Mouse (Mus musculus) monocyte, adult 2 months (primary cell): ENCODE data around the gene Sergef.

Experiments
- DNase-seq, 2 experiments: peaks; one replicate each; pipeline ENCODE4 v3.0.0; 2022; ENCODE audit warnings: low spot score in 2 of 2, low read depth in 1 of 2

The Sergef gene

DNA sequence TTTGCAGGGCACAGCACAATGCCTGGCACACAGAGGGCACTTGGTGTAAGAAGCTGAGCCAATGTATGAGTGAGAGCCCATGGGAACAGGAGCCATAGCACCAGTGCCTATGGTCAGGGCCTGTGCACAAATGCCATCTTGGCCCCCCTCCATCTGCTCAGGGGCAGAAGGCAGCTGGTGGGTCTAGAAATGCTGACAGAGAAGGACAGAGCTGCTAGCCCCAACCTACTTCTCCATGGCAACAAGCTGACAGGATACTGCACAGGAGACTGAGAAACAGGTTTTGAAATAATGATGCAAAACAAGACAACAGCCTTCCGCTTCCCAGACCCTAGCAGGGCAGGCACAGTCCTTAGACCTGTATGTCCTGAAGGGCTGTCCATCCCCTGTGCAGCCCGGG lies 180.4 kb downstream of the Sergef start:
- no peak for DNase-seq

DNA sequence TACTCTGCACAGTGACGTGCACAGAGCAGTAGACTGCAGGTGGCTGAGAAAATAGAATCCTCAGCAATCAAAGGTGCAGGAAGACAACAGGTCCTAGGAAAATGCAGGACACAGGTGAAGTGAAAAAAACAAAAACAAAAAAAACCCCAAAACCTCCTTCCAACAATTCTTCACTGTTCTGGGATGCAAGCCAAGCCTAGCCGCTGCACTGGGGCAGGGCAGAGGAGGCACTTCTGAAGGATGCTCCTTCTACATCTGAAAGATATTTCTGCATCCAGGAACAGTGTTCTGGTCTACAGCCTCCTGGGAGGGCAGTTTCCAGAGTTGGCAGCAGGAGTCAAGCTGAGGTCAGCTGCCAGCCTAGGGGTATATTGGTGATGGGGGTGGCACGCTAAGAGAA lies 181.7 kb downstream of the Sergef start:
- DNase-seq = no peak

DNA sequence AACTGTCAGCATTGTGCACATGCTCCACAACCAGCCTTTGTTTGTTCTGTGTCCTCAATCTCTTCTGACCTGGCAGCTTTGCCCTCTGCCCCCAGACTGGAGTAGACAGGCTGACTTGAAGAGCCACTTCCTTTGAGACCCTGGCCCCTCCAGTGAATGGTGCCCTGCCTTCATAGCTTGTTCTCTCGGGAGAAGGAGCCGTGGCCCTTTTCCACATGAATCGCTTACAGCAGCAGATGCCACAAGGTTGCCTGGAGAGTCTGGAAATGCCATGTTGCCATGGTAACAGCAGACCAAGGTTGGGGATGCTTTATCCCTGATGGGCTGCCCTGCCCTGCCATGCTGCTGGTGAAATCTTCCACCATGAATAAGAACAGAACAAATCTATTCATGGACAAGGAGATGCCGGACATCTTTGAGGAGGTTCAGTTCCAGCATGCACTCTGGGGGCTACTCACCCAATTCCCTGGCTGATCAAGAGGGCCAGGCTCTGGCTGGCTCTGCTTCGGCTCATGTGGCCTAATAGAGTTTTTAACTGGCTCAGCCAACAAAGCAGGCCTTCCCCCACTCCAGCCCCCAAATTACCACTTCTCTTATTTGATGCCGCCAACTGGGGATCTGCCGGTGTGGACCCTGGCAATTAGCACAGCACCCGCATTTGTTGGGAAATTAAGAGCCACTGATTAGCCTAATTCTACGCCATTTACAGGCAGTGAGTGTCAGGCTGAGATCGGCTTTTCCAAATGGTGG lies 185.5 kb downstream of the Sergef start:
- no peak for DNase-seq

DNA sequence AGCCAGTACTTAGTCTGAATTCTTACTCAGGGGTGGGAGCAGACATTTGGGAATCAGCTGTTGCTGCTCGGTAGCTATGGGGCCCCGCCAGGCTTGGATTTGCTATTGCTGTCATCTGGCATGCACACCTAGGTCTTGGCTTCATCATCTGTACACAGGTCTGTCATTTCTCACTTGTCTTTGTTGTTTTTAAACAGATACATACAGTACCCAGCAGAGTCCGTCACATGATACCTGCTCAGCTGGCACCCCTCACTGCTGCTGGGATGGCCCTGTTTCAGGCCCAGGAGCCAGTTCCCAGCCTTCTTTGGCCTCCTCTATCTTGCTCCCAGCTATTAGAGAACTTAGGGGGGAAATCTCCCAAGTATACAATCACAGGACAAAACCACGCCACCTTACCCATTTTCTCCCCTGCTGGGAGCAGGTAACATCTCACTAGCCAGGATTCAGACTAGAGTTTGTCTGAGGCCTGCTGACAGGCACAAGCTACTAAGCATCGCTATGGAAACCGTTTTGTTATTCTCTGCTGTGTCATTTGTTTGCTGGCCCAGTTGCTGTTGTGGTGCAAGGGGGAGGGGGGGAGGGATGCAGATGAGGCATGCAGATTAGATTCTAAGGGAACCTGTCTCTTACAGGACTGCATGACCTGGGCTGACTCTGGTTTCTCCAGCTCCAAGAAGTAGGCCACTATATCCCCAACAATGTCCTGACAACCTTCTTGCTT lies 190.5 kb downstream of the Sergef start:
- DNase-seq = no peak

DNA sequence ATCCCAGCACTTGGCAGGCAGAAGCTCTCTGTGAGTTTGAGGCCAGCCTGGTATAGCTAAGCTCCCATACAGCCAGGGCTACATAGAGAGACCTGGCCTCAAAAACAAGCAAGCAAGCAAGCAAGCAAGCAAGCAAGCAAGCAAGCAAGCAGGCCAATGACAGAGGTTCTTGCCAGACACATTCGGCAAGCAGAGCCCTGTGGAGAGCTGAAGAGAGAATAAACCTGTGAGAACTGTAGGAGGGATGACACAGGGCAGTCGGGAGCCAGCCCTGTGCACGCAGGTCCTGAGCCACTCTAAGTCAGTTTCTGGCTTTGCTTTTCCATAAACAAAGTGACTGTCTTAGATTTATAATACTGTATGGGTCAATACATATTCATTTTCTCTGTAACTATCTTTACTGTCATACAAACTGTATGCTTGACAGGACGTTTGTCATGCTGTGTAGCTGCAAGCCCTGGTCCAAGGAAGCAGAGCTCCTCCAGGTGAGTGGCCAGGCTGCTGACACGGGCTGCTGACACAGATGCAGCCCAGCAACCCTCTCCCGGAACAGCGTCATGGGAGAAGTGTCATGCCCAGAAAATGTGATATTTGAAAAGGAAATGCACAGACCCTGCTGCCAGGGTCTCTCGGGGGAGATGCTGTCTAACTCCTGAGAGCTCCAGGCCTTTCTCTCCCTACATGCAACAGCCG lies 192.0 kb downstream of the Sergef start:
- DNase-seq = no peak

DNA sequence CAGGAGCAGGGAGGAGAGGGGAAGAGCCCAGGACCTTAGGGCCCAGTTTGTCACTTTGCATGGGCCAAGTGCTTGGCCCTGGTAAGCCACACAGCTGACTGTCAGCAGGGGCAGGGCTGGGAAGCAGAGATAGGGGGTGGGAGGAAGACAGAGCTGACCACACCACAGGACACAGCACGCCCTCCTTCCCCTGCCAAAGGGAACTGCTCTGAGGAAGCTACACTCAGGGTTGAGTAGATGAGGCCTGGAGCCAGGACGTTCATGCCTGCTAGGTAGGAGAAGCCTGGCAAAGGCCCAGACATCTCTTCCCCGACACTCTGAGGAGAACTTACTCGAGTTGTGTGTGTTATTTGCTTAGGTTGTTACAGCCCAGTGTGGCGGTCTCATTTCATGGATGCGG lies 193.7 kb downstream of the Sergef start:
- no peak for DNase-seq

GRCm38 (mm10) chr7:46443163-46443562 lies 196.4 kb downstream of the Sergef start:
- no peak for DNase-seq

GRCm38 (mm10) chr7:46438537-46439141 lies 201.0 kb downstream of the Sergef start:
- no peak for DNase-seq

DNA sequence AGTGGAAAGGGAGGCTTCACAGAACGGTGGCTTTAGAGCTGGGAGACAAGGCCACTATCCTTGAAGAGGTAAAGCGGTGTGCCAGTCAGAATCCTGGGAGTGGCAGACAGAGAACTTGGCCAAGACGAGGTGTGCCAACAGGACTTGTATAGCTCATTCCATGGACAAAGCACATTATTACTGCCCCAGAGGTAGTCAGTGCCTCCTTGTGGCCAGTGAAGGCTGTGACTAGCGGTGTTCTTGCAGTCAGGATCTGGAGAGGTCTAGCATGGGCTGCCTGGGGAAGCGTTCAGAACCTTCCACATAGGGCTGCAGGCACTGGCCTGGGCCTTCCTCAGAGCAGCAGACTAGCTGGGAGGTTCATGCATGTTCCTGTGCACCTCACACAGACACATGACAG lies 203.8 kb downstream of the Sergef start:
- no peak for DNase-seq

- no peak for DNase-seq
These were observed 205.7 kb downstream of the Sergef start for GRCm38 (mm10) chr7:46433874-46434273.

DNA sequence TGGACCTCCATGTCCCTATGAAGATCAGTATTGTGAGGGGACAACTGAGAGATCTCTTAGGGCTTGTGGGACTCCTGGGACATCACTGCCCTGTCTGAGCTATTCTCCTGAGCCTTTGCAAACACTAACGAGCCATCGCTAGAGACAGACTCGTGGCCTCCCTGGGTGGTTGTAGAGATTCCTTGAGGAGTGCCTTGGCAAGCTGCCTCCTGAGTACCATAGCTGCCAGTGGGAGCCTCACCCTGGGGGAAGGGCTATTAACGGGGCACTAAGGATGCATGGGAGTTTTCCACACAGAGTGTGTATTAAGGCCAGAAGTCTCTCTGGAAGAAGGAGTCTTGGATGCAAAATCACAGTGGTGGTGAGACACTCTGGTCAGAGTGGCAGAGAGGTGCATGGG lies 214.6 kb downstream of the Sergef start:
- DNase-seq = no peak

- no peak for DNase-seq
These were observed 215.7 kb downstream of the Sergef start for GRCm38 (mm10) chr7:46423951-46424350.

GRCm38 (mm10) chr7:46422764-46423412 lies 216.7 kb downstream of the Sergef start:
- DNase-seq = peak in 1 of 2 experiments; percentile 6

DNA sequence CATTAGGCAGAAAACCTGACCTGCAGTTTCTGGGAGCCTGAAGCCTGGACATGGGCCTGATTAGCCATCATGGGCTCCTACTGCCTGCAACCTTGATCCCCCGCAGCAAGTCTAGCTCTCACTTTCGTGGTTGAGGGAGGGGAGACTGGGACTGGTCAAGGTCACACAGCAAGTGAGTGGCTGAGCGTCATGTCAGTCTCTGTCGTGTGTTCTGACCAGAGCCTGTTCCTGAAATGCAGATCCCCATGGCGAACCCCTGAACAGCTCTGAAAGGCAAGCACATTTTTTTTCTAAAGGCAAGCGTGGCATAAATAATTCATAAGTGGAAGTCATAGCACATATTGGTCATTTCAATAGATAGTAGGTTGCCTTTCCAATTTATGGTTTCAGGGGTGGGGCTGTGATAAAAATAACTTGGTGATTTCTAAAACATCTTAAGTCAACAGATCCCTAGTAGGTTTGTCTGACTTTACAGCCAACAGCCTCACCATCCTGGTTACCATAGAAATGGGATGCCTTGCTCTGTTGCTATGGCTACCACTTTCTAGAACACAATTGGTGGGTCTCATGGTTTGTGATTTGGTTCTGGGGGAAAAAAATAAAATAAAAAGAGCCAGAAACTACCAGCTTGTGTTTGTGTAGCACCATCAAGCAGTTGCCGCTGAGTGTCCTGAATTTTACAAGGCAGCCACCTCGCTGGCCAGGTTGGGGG lies 217.4 kb downstream of the Sergef start:
- DNase-seq = no peak

GRCm38 (mm10) chr7:46421535-46421934 lies 218.1 kb downstream of the Sergef start:
- no peak for DNase-seq

DNA sequence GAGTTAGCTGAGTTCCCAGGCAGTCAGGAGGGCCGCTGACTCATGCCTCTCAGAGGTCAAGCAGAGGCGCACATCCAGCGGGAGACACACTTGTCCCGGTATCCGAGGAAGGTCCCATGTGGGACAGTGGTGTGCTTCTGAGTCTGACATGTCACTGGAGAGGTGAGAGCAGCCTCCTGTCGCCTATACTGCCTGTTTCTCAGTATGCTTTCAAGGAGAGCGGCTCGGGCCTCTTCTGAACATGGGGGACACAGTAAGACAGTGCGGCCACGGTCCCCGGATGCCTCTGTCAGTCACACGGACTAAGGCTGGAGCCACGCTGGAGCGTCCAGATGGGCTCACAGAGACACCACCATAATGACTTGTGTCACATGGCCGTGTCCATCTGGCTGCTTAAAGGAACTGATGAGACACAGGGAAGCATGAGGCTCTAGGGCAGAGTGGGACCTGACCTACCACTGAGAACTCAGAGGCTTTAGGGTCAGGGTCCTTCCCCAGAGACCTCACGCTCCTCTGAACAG lies 221.4 kb downstream of the Sergef start:
- no peak for DNase-seq

- DNase-seq = no peak
These were observed 222.1 kb downstream of the Sergef start for GRCm38 (mm10) chr7:46417467-46417866.

- DNase-seq = no peak
These were observed 223.7 kb downstream of the Sergef start for GRCm38 (mm10) chr7:46415818-46416425.

GRCm38 (mm10) chr7:46413959-46414725 lies 225.5 kb downstream of the Sergef start:
- DNase-seq = no peak
